Comparison of ENCODE assay signal across 23 mouse cellular contexts in the genomic region with DNA sequence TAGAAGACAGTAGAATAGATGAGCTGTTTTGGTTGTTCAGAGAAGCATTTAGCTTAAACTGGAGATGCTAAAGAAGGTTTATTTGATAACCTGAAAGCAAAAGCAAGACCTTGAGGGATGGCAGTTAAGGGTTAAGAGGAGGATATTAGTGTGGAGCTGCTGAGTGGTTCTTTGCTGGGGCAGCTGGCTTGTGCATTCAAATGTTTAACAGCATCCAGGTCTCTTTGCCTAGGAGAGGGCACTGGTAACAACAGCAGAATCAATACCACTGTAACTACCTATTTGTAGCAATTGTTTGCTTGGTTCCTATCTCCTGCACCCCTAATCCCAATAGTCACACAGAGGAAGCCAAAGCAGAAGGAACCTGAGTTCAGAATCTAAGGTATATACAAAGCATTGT. TPM values are rescaled to one million over a fixed set of nuclear protein-coding genes. Genes with fewer than 3 reads are reported as not detected.
A peak's percentile ranks its signal among the peaks of the same experiment; 100 is the strongest.
DNase-seq lines count a peak whose midpoint lies in the region; ATAC-seq and TF ChIP-seq lines count a peak whose summit lies in the region.
"Had no signal": no experiment of that assay in that cellular context is flagged by ENCODE, and none has a peak within 500 bp of the region (broad histone marks: within the 10 kb centered on the region; RNA-seq: fewer than 3 reads in every experiment).

No protein-coding gene starts in this region.

- ATAC-seq in kidney, embryonic 14.5 days (ENCODE audit: low FRiP score, low TSS enrichment) = no peak
- peak; percentile 84 for ATAC-seq in liver, postnatal 0 days
- ATAC-seq: hindbrain, embryonic 16.5 days; intestine, embryonic 15.5 days had no signal

- H3K36me3 ChIP-seq in kidney, embryonic 14.5 days (ENCODE audit: control insufficient read depth, insufficient read depth, low read length) = no peaks in the 10 kb centered on the region
- H3K36me3 ChIP-seq in liver, postnatal 0 days (replicated peaks; ENCODE audit: insufficient read depth, low read length) = no peaks in the 10 kb centered on the region
- H3K36me3 ChIP-seq: embryonic facial prominence, embryonic 12.5 days; forebrain, embryonic 12.5 days; intestine, embryonic 15.5 days; neural tube, embryonic 12.5 days had no signal

- H3K27ac ChIP-seq in kidney, embryonic 14.5 days (ENCODE audit: low read depth, low read length) = peak overlapping the region; percentile 70
- peak overlapping the region; percentile 79 for H3K27ac ChIP-seq in liver, postnatal 0 days (ENCODE audit: low read depth)
- H3K27ac ChIP-seq: embryonic facial prominence, embryonic 12.5 days; forebrain, embryonic 12.5 days; intestine, embryonic 15.5 days; neural tube, embryonic 12.5 days had no signal

- no peak overlapping the region for H3K4me2 ChIP-seq in kidney, embryonic 14.5 days (replicated peaks; ENCODE audit: low read depth, low read length)
- peak overlapping the region; percentile 6; the same call in 1 of the 2 replicates for H3K4me2 ChIP-seq in liver, postnatal 0 days (ENCODE audit: low read depth, low read length)
- H3K4me2 ChIP-seq: embryonic facial prominence, embryonic 12.5 days; forebrain, embryonic 12.5 days; intestine, embryonic 15.5 days; neural tube, embryonic 12.5 days had no signal

- TF ChIP-seq CTCF in liver, postnatal 0 days (IDR thresholded peaks at IDR 0.05; ENCODE audit: low read depth) = no peak

- TF ChIP-seq EP300 in liver, postnatal 0 days (IDR thresholded peaks at IDR 0.05; ENCODE audit: low read depth) = no peak

- DNase-seq in kidney, adult 11 months = peak; percentile 26
- DNase-seq in kidney, adult 18-20 months = no peak
- peak; percentile 33 to 47 for DNase-seq in kidney, postnatal 25 days
- DNase-seq in liver, postnatal 0 days = no peak
- no peak for DNase-seq in lung, postnatal 36 days
- no peak for DNase-seq in cerebellum, postnatal 14 days
- DNase-seq: cerebellum, adult 11 months; cerebellum, postnatal 10 days; lung, adult 2 months; lung, postnatal 4 days; midbrain, embryonic 14.5 days; retina, postnatal 1 day; right cerebral cortex, postnatal 25 days; spleen, adult 18-20 months had no signal

- H3K9ac ChIP-seq in kidney, embryonic 14.5 days (ENCODE audit: low read depth, low read length) = no peak overlapping the region
- H3K9ac ChIP-seq in liver, postnatal 0 days (replicated peaks) = no peak overlapping the region
- H3K9ac ChIP-seq: embryonic facial prominence, embryonic 12.5 days; forebrain, embryonic 12.5 days; intestine, embryonic 15.5 days; neural tube, embryonic 12.5 days had no signal

- no peak overlapping the region for H3K4me3 ChIP-seq in kidney, embryonic 14.5 days (ENCODE audit: low read length)
- no peak overlapping the region for H3K4me3 ChIP-seq in liver, postnatal 0 days (ENCODE audit: low read depth, low read length)
- H3K4me3 ChIP-seq: embryonic facial prominence, embryonic 12.5 days; forebrain, embryonic 12.5 days; intestine, embryonic 15.5 days; neural tube, embryonic 12.5 days had no signal

- H3K27me3 ChIP-seq in kidney, embryonic 14.5 days (ENCODE audit: control insufficient read depth, insufficient read depth, low read length) = no peaks in the 10 kb centered on the region
- H3K27me3 ChIP-seq in liver, postnatal 0 days (ENCODE audit: insufficient read depth, low read length) = no peaks in the 10 kb centered on the region
- H3K27me3 ChIP-seq: embryonic facial prominence, embryonic 12.5 days; forebrain, embryonic 12.5 days; intestine, embryonic 15.5 days; neural tube, embryonic 12.5 days had no signal

- no peaks in the 10 kb centered on the region for H3K4me1 ChIP-seq in kidney, embryonic 14.5 days (ENCODE audit: control insufficient read depth, insufficient read depth, low read length)
- H3K4me1 ChIP-seq in liver, postnatal 0 days (ENCODE audit: insufficient read depth) = peaks cover 17% of the 10 kb centered on the region
- H3K4me1 ChIP-seq: embryonic facial prominence, embryonic 12.5 days; forebrain, embryonic 12.5 days; intestine, embryonic 15.5 days; neural tube, embryonic 12.5 days had no signal

- no peaks in the 10 kb centered on the region for H3K9me3 ChIP-seq in kidney, embryonic 14.5 days (ENCODE audit: control insufficient read depth, low read length)
- H3K9me3 ChIP-seq in liver, postnatal 0 days (ENCODE audit: low read length) = no peaks in the 10 kb centered on the region
- H3K9me3 ChIP-seq: embryonic facial prominence, embryonic 12.5 days; forebrain, embryonic 12.5 days; intestine, embryonic 15.5 days; neural tube, embryonic 12.5 days had no signal

RNA-seq across cellular contexts. Expression of gene Mpc2, which starts 9.3 kb away (rescaled TPM):
- polyA plus RNA-seq in kidney, embryonic 14.5 days (2014; fragmentation: Nextera tagmentation; extraction: Ambion mirVana) = 212 TPM in 2 replicates
- polyA plus RNA-seq in liver, postnatal 0 days (2015; fragmentation: Nextera tagmentation; extraction: Ambion mirVana) = 858 and 927 TPM in 2 replicates

RNA-seq across cellular contexts. Expression of gene Dcaf6, which starts 9.4 kb away (rescaled TPM):
- 11.6 and 18.4 TPM in 2 replicates for polyA plus RNA-seq in kidney, embryonic 14.5 days (2014; fragmentation: Nextera tagmentation; extraction: Ambion mirVana)
- 17.0 and 17.4 TPM in 2 replicates for polyA plus RNA-seq in liver, postnatal 0 days (2015; fragmentation: Nextera tagmentation; extraction: Ambion mirVana)

RNA-seq across cellular contexts. Expression of gene Adcy10, which starts 15.3 kb away (rescaled TPM):
- polyA plus RNA-seq in kidney, embryonic 14.5 days (2014; fragmentation: Nextera tagmentation; extraction: Ambion mirVana) = 0.18 and 0.19 TPM in 2 replicates
- polyA plus RNA-seq in liver, postnatal 0 days (2015; fragmentation: Nextera tagmentation; extraction: Ambion mirVana) = 0.08 and 0.19 TPM in 2 replicates
- polyA plus RNA-seq: heart, embryonic 16.5 days; intestine, embryonic 15.5 days; limb, embryonic 11.5 days; thymus, postnatal 0 days had no signal

Comparison
In these comparisons a context has a peak if more than half of its experiments do, and no peak if none do; other contexts are left out.
1. DNase-seq: peak in kidney, adult 11 months (single experiment) and kidney, postnatal 25 days (2 of 2); none in kidney, adult 18-20 months (single experiment), liver, postnatal 0 days (single experiment), lung, postnatal 36 days (single experiment) and cerebellum, postnatal 14 days (0 of 2).